Mouse (Mus musculus) kidney, embryonic 15.5 days (tissue): ENCODE results near the gene Cgn. TPM values are rescaled to one million over a fixed set of nuclear protein-coding genes. Genes with fewer than 3 reads are reported as not detected.

Experiments used
- ATAC-seq: fragments of 200-750 bp; cut with Nextera tagmentation; replicated peaks from 2 replicates; pipeline ENCODE4 v1.8.0; 2017; ENCODE audit warnings: moderate TSS enrichment; ENCODE audit not compliant: low FRiP score
- H3K27ac ChIP-seq: fragments of 300-500 bp; sonication (generic); 2 replicates; pipeline ENCODE4 v1.5.1; 2015; ENCODE audit warnings: mild to moderate bottlenecking, inconsistent platforms
- H3K27me3 ChIP-seq: fragments of 300-500 bp; sonication (generic); 2 replicates; pipeline ENCODE4 v1.6.1; 2015; ENCODE audit warnings: inconsistent platforms
- H3K36me3 ChIP-seq: fragments of 300-500 bp; sonication (generic); 2 replicates; pipeline ENCODE4 v1.6.1; 2015; ENCODE audit warnings: inconsistent platforms
- H3K4me1 ChIP-seq: fragments of 300-500 bp; sonication (generic); 2 replicates; pipeline ENCODE4 v1.6.1; 2015; ENCODE audit warnings: inconsistent platforms
- H3K4me2 ChIP-seq: fragments of 300-500 bp; sonication (generic); 2 replicates; pipeline ENCODE4 v1.6.1; 2015; ENCODE audit warnings: moderate library complexity, mild to moderate bottlenecking, inconsistent platforms
- H3K4me3 ChIP-seq: fragments of 300-500 bp; sonication (generic); replicated peaks from 2 replicates; pipeline ENCODE4 v1.5.1; 2015; ENCODE audit warnings: mild to moderate bottlenecking, inconsistent platforms
- H3K9ac ChIP-seq: fragments of 300-500 bp; sonication (generic); 2 replicates; pipeline ENCODE4 v1.6.1; 2015; ENCODE audit warnings: mild to moderate bottlenecking, inconsistent platforms
- H3K9me3 ChIP-seq: fragments of 300-500 bp; sonication (generic); replicated peaks from 2 replicates; pipeline ENCODE4 v1.6.1; 2016; ENCODE audit warnings: inconsistent platforms
- WGBS: fragments of 180-500 bp; shearing (Covaris S2); methylation state at CpG from one replicate; pipeline ENCODE4 v1.1.7; 2015; ENCODE audit warnings: mixed read lengths; 5-methylcytosine and 5-hydroxymethylcytosine counted together
- polyA plus RNA-seq: library from polyadenylated mRNA; unstranded; fragments of >200 nt; fragmentation: Nextera tagmentation; extraction: Ambion mirVana; gene quantifications from 2 replicates; pipeline ENCODE4 v1.2.1, GENCODE M21; 2015

Gene Cgn
- polyA plus RNA-seq: 17.0 and 18.3 TPM in 2 replicates

GRCm38 (mm10) chr3:94786367-94786835 lies at the start of gene Cgn:
Gene Cgn, minus strand, starts transcription at chr3:94786492.
- WGBS: under 1% methylated on average over 35 of the region's 35 CpGs
- Histone ChIP-seq H3K36me3 (no peaks in the 10 kb centered on the region), H3K4me3 (peak within 1 kb of the TSS; percentile 67), H3K9me3 (no peaks in the 10 kb centered on the region), H3K9ac (peak within 1 kb of the TSS; percentile 50), H3K4me1 (peaks cover 32% of the 10 kb centered on the region), H3K27ac (peak within 1 kb of the TSS; percentile 62), H3K27me3 (peaks cover 7% of the 10 kb centered on the region; the same call in 1 of the 2 replicates), H3K4me2 (peak within 1 kb of the TSS; percentile 79)
- peak; percentile 94 for ATAC-seq

GRCm38 (mm10) chr3:94835396-94835795 lies 49.1 kb upstream of the Cgn start:
- WGBS: 77% methylated on average over 3 of the region's 3 CpGs

GRCm38 (mm10) chr3:94833358-94833757 lies 47.1 kb upstream of the Cgn start:
- H3K4me3 ChIP-seq: no peak overlapping the region
- peaks cover 3% of the 10 kb centered on the region; the same call in 1 of the 2 replicates for H3K4me1 ChIP-seq
- H3K4me2 ChIP-seq: no peak overlapping the region
- no peak overlapping the region for H3K9ac ChIP-seq
- H3K27me3 ChIP-seq: no peaks in the 10 kb centered on the region
- H3K27ac ChIP-seq: no peak overlapping the region
- H3K9me3 ChIP-seq: 0 out of 2 replicates have a peak, but pooled peaks cover 3% of the 10 kb centered on the region
- no peak for ATAC-seq
- H3K36me3 ChIP-seq: no peaks in the 10 kb centered on the region

More at GRCm38 (mm10) chr3:94835396-94835795, 49.1 kb upstream of the Cgn start:
- Histone ChIP-seq H3K9me3 (0 out of 2 replicates have a peak, but pooled peaks cover 3% of the 10 kb centered on the region), H3K4me1 (peaks cover 20% of the 10 kb centered on the region), H3K4me2 (no peak overlapping the region), H3K27ac (no peak overlapping the region), H3K4me3 (no peak overlapping the region), H3K36me3 (no peaks in the 10 kb centered on the region), H3K27me3 (no peaks in the 10 kb centered on the region), H3K9ac (no peak overlapping the region)
- no peak for ATAC-seq

GRCm38 (mm10) chr3:94832701-94833100 lies 46.4 kb upstream of the Cgn start:
- no peak for ATAC-seq
- WGBS: 81% methylated on average over 5 of the region's 5 CpGs

GRCm38 (mm10) chr3:94832100-94832499 lies 45.8 kb upstream of the Cgn start:
- WGBS: 34% methylated on average over 9 of the region's 9 CpGs
- Histone ChIP-seq H3K27ac (no peak overlapping the region), H3K4me1 (0 out of 2 replicates have a peak, but pooled peaks cover 3% of the 10 kb centered on the region), H3K36me3 (no peaks in the 10 kb centered on the region), H3K9me3 (0 out of 2 replicates have a peak, but pooled peaks cover 3% of the 10 kb centered on the region), H3K27me3 (no peaks in the 10 kb centered on the region), H3K4me2 (no peak overlapping the region), H3K4me3 (no peak overlapping the region), H3K9ac (no peak overlapping the region)
- ATAC-seq: no peak

More at GRCm38 (mm10) chr3:94832701-94833100, 46.4 kb upstream of the Cgn start:
- Histone ChIP-seq H3K4me2 (no peak overlapping the region), H3K27ac (no peak overlapping the region), H3K4me3 (no peak overlapping the region), H3K9ac (no peak overlapping the region), H3K4me1 (0 out of 2 replicates have a peak, but pooled peaks cover 3% of the 10 kb centered on the region), H3K27me3 (no peaks in the 10 kb centered on the region), H3K9me3 (0 out of 2 replicates have a peak, but pooled peaks cover 3% of the 10 kb centered on the region), H3K36me3 (no peaks in the 10 kb centered on the region)

GRCm38 (mm10) chr3:94824110-94824509 lies 37.8 kb upstream of the Cgn start:
- Histone ChIP-seq H3K27me3 (no peaks in the 10 kb centered on the region), H3K9ac (no peak overlapping the region), H3K27ac (no peak overlapping the region), H3K4me3 (no peak overlapping the region), H3K4me1 (0 out of 2 replicates have a peak, but pooled peaks cover 2% of the 10 kb centered on the region), H3K4me2 (no peak overlapping the region), H3K9me3 (no peaks in the 10 kb centered on the region), H3K36me3 (no peaks in the 10 kb centered on the region)
- WGBS: 84% methylated on average over 3 of the region's 3 CpGs
- no peak for ATAC-seq

- H3K9ac ChIP-seq: 0 out of 2 replicates have a peak overlapping the region, but pooled peaks have one; percentile 28
- 89% methylated on average over 4 of the region's 4 CpGs for WGBS
Measured at GRCm38 (mm10) chr3:94822082-94822481, 35.8 kb upstream of the Cgn start.

GRCm38 (mm10) chr3:94821008-94821638 lies 34.8 kb upstream of the Cgn start:
- peak; percentile 68 for ATAC-seq
- no peaks in the 10 kb centered on the region for H3K27me3 ChIP-seq
- H3K4me2 ChIP-seq: peak overlapping the region; percentile 80
- no peaks in the 10 kb centered on the region for H3K9me3 ChIP-seq
- H3K27ac ChIP-seq: peak overlapping the region; percentile 91
- no peaks in the 10 kb centered on the region for H3K36me3 ChIP-seq
- peak overlapping the region; percentile 71 for H3K4me3 ChIP-seq
- 2% methylated on average over 31 of the region's 31 CpGs for WGBS
- H3K9ac ChIP-seq: peak overlapping the region; percentile 82
- 0 out of 2 replicates have a peak, but pooled peaks cover 2% of the 10 kb centered on the region for H3K4me1 ChIP-seq

More at GRCm38 (mm10) chr3:94822082-94822481, 35.8 kb upstream of the Cgn start:
- Histone ChIP-seq H3K27ac (no peak overlapping the region), H3K4me2 (peak overlapping the region; percentile 80), H3K36me3 (no peaks in the 10 kb centered on the region), H3K27me3 (no peaks in the 10 kb centered on the region), H3K9me3 (no peaks in the 10 kb centered on the region), H3K4me3 (peak overlapping the region; percentile 71), H3K4me1 (0 out of 2 replicates have a peak, but pooled peaks cover 2% of the 10 kb centered on the region)
- no peak for ATAC-seq

GRCm38 (mm10) chr3:94819452-94820425 lies 33.4 kb upstream of the Cgn start:
- 65% methylated on average over 24 of the region's 24 CpGs for WGBS
- ATAC-seq: no peak
- H3K9me3 ChIP-seq: no peaks in the 10 kb centered on the region

GRCm38 (mm10) chr3:94817731-94818130 lies 31.4 kb upstream of the Cgn start:
- no peak overlapping the region for H3K9ac ChIP-seq
- no peaks in the 10 kb centered on the region for H3K36me3 ChIP-seq
- no peak overlapping the region for H3K4me3 ChIP-seq
- no peaks in the 10 kb centered on the region for H3K9me3 ChIP-seq
- H3K27ac ChIP-seq: no peak overlapping the region
- 0 out of 2 replicates have a peak, but pooled peaks cover 2% of the 10 kb centered on the region for H3K4me1 ChIP-seq
- H3K4me2 ChIP-seq: no peak overlapping the region
- ATAC-seq: no peak
- no peaks in the 10 kb centered on the region for H3K27me3 ChIP-seq
- WGBS: 78% methylated on average over 2 of the region's 2 CpGs

More at GRCm38 (mm10) chr3:94819452-94820425, 33.4 kb upstream of the Cgn start:
- peak overlapping the region; percentile 37; the same call in 1 of the 2 replicates for H3K27ac ChIP-seq
- H3K4me2 ChIP-seq: 0 out of 2 replicates have a peak overlapping the region, but pooled peaks have one; percentile 7
- H3K36me3 ChIP-seq: no peaks in the 10 kb centered on the region
- H3K4me1 ChIP-seq: 0 out of 2 replicates have a peak, but pooled peaks cover 2% of the 10 kb centered on the region
- H3K4me3 ChIP-seq: no peak overlapping the region
- no peaks in the 10 kb centered on the region for H3K27me3 ChIP-seq
- H3K9ac ChIP-seq: no peak overlapping the region

- no peak overlapping the region for H3K4me3 ChIP-seq
- no peaks in the 10 kb centered on the region for H3K27me3 ChIP-seq
- H3K4me1 ChIP-seq: 0 out of 2 replicates have a peak, but pooled peaks cover 2% of the 10 kb centered on the region
- no peak overlapping the region for H3K4me2 ChIP-seq
- H3K36me3 ChIP-seq: no peaks in the 10 kb centered on the region
- H3K9me3 ChIP-seq: no peaks in the 10 kb centered on the region
- no peak overlapping the region for H3K9ac ChIP-seq
- H3K27ac ChIP-seq: no peak overlapping the region
- ATAC-seq: no peak
Measured at GRCm38 (mm10) chr3:94815603-94816002, 29.3 kb upstream of the Cgn start.
